Mouse (Mus musculus) c-Kit-positive CD71-positive TER-119-positive erythroid progenitor cells, embryonic 14.5 days (primary cell): Measurements from ENCODE around the gene R3hdml.

Source experiments
- DNase-seq: peaks from one replicate; pipeline ENCODE4 v3.0.0-alpha.2; 2013; ENCODE audit warnings: low spot score

The R3hdml gene

GRCm38 (mm10) chr2:163540231-163541117 lies 48.4 kb downstream of the R3hdml start:
- DNase-seq: no peak

DNA sequence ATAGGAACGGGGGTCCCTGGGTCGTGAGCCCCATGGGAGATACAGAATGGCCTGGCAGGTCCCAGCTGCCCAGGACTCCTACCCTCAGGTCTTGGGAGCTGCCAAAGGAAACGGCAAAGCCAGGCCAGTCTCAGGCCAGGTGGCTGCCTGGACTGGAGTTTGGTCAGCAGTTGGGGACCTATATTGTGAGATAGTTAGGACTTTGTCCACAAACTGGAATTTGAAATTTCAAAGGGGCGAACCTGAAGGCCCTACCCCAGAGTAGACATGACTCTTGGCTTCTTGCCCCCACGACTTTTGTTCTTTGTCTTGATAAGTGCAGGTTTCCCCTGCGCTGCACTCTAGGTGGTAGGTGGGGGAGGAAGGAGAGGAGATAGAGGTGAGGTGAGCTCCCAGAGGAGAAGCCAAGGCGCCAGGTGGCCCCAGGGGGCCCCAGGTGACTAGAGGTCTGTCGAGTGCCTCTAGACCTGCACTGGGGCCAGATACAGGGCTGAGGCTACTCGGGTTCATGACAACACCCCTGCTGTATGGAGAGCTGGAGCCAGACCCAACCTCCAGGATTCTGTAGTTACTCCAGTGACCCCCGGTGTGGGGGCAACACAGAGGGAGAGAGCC lies 49.6 kb downstream of the R3hdml start:
- no peak for DNase-seq

GRCm38 (mm10) chr2:163542674-163543073 lies 50.6 kb downstream of the R3hdml start:
- no peak for DNase-seq

DNA sequence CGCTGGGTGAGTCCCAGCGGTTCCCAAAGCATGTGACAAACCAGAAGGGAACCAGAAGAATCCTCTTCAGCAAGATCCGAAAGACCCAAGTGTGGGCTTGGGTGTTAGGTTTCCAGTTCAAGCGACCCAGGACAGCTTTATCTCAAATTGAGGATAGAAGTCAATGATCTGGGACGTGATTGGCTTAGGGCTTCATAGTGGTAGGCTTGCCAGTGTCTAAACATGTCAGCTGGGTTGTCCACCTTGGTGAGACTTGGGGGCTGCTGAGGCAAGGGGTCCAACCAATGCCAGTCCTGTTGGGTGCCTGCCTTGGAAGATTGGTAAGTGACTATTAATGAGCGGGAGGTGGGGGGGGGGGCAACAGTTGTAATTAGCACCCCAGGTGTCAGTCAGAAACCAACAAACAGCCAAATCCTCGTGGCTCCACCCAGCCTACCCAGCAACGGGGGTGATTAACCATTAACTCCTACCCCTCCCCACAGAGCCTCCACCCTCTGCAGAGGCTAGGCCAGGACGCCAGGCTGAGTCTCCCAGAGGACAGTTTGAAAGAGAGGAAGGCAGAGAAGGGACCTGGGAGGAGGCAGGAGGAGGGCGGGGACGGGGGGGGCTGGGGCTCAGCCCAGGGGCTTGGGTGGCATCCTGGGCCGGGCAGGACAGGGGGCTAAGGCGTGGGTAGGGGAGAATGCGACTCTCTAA lies 54.7 kb downstream of the R3hdml start:
- DNase-seq: no peak

DNA sequence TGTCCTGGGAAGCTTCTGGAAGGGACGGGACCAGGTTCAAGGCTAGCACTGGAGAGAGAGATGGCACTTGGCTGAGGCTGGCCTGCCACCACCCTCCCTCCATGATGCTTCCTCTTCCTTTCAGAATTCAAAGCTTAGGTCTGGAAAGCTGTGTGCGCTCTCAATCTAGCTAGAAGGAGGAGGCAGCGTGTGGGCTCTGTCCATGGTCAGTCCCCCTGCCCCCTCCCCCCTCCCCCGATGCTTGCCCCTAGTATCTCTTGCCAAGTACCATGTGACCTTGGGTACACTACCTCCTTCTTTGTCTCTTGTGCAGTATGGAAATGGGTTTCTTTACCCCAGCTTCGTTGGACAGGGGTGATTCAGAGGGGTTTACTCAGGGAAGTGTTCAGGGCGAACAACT lies 56.7 kb downstream of the R3hdml start:
- no peak for DNase-seq

DNA sequence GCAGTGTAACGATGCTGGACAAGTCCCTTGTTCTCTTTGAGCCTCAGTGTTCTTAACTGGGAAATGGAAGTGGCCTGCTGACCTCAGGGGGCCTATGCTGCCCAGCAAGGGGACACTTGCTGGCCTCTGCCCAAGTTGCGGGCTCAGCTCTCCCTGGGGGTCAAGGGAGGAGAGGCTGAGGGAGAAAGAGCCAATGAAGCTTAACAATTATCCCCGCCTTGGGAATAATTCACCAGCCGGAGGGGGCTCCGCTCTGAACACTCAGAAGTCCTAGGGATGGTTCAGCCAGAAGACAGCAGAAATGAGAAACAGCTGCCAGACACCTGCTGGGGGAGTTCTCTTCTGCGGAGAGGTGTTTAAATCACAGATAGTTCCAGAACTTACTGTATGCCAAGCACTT lies 57.7 kb downstream of the R3hdml start:
- no peak for DNase-seq
